Mouse (Mus musculus): ENCODE measurements around the gene Arl5b. TPM values are rescaled to one million over a fixed set of nuclear protein-coding genes. Genes with fewer than 3 reads are reported as not detected.

The Arl5b gene
- total RNA-seq (2022): 10 to 100 TPM; 19.8 to 26.8 (median 21.9) TPM

DNA sequence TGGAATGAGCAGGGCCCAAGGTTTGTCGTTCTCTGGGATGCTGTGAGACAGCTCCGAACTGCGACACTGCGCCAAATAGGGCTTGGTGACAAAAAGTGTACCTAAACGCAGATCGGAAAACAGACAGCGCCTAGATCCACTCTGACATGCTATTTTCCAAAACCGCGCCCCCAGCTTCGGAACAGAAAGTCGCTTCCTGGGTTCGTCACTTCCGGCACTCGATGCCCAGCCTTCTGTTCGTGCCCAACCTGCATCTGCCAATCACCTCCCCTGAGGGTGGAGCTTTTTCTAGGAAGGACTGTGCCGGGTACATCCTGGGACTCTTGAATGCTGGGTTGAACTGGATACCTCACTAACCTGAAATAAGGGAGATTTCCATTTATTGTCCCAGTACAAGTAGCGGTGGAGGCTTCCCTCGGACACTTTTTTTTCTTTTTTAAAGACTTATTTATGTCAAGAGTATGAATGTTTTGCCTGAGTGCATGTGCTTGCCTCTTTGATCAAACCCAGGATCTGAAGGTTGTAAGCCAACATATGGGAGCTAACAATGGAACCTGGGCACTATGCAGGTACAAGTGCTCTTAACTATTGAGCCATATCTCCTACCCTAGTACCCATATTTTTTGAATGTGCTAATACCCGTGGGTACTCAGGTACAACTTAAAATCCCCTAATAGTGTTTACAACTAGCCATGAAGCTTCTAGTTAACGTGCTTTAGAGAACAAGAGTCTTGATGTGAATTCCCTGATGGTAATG is at the start of gene Arl5b:
Gene Arl5b, plus strand, starts transcription at position 279 of the 757 bp plus-strand sequence.
- DNase-seq (ENCODE audit: low spot score in 2 of 2): peak; percentile 83 to 92

- no peak for DNase-seq (ENCODE audit: low spot score in 2 of 2)
Measured at GRCm38 (mm10) chr2:15007531-15007930, 41.7 kb upstream of the Arl5b start.

DNA sequence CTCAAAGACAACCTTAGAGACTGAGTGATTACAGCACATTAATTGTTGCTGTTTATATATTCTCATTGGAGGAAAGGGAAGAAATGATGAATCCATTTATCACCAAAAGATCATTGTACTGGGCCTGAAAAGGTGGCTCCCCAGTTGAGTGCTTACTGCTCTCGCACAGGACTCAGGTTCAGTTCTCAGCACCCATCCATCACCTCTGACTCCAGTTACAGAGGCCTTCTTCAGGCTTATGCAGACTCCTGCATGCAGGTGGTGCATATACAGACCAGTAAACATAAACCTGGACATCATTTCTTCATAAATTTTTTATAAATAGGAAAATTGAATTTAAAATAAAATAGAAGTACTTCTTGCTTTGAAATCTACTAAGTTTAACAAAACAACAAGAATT is 41.1 kb upstream of the Arl5b start:
- no peak for DNase-seq (ENCODE audit: low spot score in 2 of 2)

GRCm38 (mm10) chr2:15026817-15027216 is 22.4 kb upstream of the Arl5b start:
- no peak for DNase-seq (ENCODE audit: low spot score in 2 of 2)

- DNase-seq (ENCODE audit: low spot score in 2 of 2): no peak
Measured at GRCm38 (mm10) chr2:15027816-15028215, 21.4 kb upstream of the Arl5b start.

GRCm38 (mm10) chr2:15038705-15039104 is 10.5 kb upstream of the Arl5b start:
- DNase-seq (ENCODE audit: low spot score in 2 of 2): no peak

- DNase-seq (ENCODE audit: low spot score in 2 of 2): no peak
Measured at GRCm38 (mm10) chr2:15040326-15040725, 8.9 kb upstream of the Arl5b start.

- DNase-seq (ENCODE audit: low spot score in 2 of 2): no peak
Measured at GRCm38 (mm10) chr2:15054496-15054895, 5.3 kb downstream of the Arl5b start.

GRCm38 (mm10) chr2:15054945-15055637 is 5.9 kb downstream of the Arl5b start, which contains the start of gene Nsun6:
TSS of gene Nsun6 (minus strand) at chr2:15055069.
- DNase-seq (ENCODE audit: low spot score in 2 of 2): peak; percentile 87 to 95

DNA sequence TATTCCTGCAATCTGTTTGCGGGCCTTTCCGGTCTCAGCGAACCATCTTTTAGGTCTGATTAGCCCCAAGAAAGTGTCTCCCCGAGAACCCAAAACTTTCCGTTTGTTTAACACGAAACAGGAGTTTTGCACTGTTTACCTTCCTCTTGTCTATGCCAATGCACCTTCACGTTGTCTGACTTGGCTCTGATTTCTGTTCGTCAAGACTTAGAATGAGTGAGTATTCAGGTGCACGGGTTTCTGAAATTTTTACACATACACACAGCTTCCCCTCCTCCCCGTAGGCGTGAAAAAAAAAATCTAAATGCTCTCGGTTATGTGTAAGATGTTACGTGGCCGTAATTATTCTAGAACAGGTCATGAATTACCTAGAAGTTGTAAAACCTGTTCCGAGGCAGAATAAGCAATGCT is 6.6 kb downstream of the Arl5b start:
- DNase-seq (ENCODE audit: low spot score in 2 of 2): no peak

DNA sequence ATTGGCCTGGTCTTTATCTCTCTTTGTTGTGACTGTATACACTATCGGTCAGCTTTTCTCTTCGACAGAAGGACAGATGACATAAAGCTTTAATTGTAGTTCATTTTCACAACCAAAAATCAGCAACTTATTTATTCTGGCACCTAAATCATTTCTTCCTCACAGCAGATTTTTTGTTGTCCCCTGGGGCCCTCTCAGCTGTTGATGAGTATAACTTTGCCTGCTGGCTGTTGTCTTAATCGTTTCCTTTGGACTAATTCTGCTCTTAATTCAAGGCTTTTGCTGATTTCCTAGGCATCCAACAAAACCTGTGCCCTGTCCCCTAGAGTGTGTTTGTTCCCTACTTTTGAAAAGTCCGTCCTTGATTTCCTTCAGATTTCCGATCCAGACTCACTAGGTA is 9.0 kb downstream of the Arl5b start:
- no peak for DNase-seq (ENCODE audit: low spot score in 2 of 2)

DNA sequence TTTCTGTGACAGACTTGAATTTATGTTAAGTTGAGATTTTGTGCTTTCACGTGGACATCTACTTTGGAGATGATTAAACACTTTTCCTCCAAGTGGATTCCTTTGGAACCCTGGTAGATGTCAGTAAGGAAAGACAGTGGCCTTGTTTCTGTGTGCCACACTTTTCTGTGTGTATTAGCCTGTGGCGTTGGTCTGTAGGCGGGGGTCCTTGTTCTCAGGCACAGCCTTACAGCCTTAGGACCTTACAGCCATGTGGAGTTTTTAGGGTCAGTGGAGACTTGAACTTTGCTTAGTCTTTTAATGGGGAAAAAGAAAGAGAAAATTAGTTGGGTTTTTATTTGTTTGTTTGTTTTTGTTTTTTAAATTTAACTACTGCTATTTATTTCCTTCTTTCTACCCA is 11.7 kb downstream of the Arl5b start:
- no peak for DNase-seq (ENCODE audit: low spot score in 2 of 2)

- no peak for DNase-seq (ENCODE audit: low spot score in 2 of 2)
Measured at GRCm38 (mm10) chr2:15063815-15064214, 14.6 kb downstream of the Arl5b start.

DNA sequence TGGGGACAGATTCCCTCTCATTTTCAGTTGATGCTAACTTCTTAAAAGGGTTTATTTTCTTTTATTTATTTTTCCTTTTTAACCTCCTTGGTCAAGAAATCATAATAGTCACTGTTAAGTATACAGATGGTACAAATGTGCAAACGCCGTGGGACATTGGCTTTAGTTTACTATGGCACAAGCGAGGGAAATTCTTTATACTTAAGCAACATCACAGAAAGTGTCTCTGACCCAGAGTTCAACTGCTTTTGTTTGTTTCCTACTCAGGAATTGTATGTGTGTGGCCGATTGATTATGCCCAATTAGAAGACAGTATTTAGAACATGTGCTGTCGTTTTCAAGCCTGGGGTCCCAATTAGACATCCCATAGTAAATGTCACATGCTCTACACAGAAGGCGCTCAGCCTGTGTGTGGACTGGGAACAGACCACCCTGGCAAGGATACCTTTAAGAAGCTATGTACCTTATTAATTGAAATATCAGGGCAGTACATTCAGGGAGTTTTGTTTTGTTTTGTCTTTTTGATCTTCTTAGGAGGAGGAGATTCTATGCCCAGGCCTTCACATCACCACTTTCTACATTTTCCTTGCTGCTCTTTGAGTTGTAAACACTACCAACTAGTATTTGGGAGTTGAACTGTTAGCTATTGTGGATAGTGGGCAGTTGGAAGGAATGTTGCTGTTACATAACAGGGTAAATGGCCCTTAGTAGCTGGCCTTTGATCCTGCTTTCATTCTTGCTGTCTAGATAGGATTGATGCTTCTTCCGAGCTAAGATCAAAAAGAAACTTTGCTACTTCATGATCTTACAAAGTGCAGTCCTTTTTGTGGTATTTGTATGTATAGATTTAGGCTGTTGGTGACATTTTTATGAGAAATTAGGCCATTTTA is 15.4 kb downstream of the Arl5b start:
- DNase-seq (ENCODE audit: low spot score in 2 of 2): no peak

DNA sequence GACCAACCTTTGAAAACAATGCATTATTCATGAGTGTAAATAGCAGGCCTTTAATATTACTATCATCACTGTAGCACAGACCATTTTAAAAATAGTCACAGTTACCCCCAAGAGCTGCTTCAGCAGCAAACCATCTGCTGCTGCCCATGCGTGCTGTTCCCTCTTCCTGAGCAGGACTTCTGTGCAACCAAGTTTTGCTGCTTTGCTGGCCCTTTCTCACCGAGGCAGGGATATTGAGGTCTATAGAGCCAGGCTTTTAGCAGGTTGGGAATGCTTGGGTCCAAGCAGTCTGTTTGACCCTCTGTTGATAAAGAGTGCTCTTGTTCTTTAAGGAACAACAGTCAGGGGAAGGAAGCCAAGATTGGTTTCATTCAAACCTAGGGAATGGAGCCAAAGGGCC is 16.3 kb downstream of the Arl5b start:
- no peak for DNase-seq (ENCODE audit: low spot score in 2 of 2)

- DNase-seq (ENCODE audit: low spot score in 2 of 2): no peak
Measured at GRCm38 (mm10) chr2:15067091-15067490, 17.9 kb downstream of the Arl5b start.

- DNase-seq (ENCODE audit: low spot score in 2 of 2): no peak
Measured at GRCm38 (mm10) chr2:15083702-15084101, 34.5 kb downstream of the Arl5b start.

DNA sequence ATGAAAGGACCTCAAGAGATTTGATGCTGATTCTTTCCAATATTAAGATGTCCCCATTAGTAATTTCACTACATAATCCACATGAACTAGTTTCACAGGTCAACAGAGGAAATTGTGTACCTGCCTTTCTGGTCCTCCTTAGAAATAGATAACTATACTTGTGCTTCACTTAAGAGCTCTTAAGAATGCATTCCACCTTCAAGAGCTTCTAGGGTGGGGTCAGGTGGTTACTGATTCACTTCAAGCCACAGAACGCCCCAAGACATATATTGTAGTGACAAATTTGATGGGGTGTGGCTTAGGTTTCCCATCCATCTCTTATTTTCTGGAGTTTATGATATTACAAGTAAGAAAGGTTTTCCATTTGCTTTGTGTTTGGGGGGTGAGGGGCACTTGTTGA is 38.1 kb downstream of the Arl5b start:
- no peak for DNase-seq (ENCODE audit: low spot score in 2 of 2)

- DNase-seq (ENCODE audit: low spot score in 2 of 2): no peak
Measured at GRCm38 (mm10) chr2:15096514-15097090, 47.4 kb downstream of the Arl5b start.

DNA sequence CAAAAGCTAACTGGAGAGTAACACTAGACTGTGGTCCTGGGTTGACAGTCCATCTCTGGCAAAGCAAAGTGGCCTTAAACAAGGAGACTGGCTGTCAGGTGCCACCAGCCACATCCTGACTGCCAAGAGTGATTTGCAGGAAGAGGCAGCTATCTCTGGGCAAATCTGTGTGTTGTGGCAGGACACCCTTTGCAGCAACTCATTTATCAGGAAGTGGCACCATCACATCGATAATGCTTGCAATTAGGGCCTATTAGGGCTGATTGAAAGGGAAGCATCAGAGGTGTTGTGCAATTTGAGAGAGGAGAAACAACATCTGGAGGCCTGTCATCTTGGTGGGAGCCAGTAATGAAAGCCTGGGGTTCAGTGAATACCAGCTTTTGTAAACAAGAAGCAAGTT is 55.2 kb downstream of the Arl5b start:
- DNase-seq (ENCODE audit: low spot score in 2 of 2): no peak

- no peak for DNase-seq (ENCODE audit: low spot score in 2 of 2)
Measured at GRCm38 (mm10) chr2:15111290-15111689, 62.1 kb downstream of the Arl5b start.
